Mouse (Mus musculus): ENCODE measurements at regions not wholly inside any gene's neighbourhood (a gene's known extent, or its start where the extent isn't known, plus 50 kb on each side); places are given as distances from the start of the nearest gene placed in this dataset. TPM values are rescaled to one million over a fixed set of nuclear protein-coding genes. Genes with fewer than 3 reads are reported as not detected.

DNA sequence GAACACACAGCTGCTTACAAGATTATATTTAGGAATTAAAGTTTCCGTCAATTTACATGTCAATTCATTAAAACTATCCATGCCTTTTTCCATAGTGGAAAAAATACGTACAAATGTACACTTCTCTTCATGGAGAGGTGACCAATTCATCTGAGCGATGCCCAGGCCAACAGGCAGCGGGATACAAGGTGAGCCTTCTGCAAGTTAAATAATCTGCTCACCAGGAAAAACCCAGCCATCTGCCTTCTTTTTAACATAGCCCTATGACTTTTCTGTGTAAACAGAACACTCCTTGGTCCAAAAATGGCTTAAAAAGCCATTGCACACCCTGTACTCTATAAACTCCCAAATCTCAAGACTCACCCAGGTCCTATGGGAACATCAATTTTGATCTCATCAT lies 51.5 kb upstream of the Cypt12 start:
- WGBS: 87% methylated on average over 4 of the region's 4 CpGs
- Histone ChIP-seq H3K27ac (ENCODE audit: low read length) (no peak overlapping the region), H3K27me3 (replicated peaks; ENCODE audit: control insufficient read depth, insufficient read depth, low read length) (no peaks in the 10 kb centered on the region), H3K4me3 (ENCODE audit: low read length) (no peak overlapping the region), H3K9ac (ENCODE audit: low read depth, low read length) (no peak overlapping the region), H3K36me3 (ENCODE audit: control insufficient read depth, insufficient read depth, low read length) (no peaks in the 10 kb centered on the region), H3K4me1 (ENCODE audit: control insufficient read depth, insufficient read depth, low read length) (no peaks in the 10 kb centered on the region), H3K9me3 (ENCODE audit: control insufficient read depth, low read length) (no peaks in the 10 kb centered on the region), H3K4me2 (ENCODE audit: low read depth, low read length) (no peak overlapping the region)
- ATAC-seq: no peak

Small RNA genes lying in the stretch of these regions (microRNA-seq; reads per million reads assigned to microRNA genes)
- not detected for gene Mir124a-2

Data from intestine, embryonic 16.5 days (tissue).